Mouse (Mus musculus): ENCODE data around the gene Snrnp70. TPM values are rescaled to one million over a fixed set of nuclear protein-coding genes. Genes with fewer than 3 reads are reported as not detected.

Gene Snrnp70
- total and polyA plus RNA-seq, 3 experiments: 182 to 457 (median 197) TPM

DNA sequence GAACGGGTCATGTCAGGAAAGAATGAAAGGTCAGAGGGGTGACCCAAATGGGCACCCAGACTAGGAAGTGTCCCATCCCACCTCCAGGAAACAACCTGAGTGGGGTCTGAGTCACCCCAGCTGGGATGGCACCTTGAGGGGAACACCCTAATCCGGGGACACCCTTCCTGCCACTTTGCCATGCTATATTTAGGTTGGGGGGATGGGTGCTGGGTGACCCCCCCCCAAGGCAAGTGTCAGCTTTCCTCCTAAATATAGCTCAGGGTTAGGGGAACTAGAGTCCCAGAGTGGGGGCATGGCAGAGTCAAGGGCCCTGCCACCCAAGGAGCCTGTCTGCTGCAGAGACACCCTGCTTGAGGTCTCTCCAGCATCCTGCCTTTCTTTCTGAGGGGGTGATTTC, 16.9 kb upstream of the Snrnp70 start:
- dilution Hi-C loops (cut with MboI; ENCODE audit: extremely low pct_ligation_motif_present, extremely low pct_unique_long_range_greater_than_20kb, low sequenced_read_pairs): no loop called here
- H3K27me3 ChIP-seq (replicated peaks): peaks cover 57% of the 10 kb centered on the region

DNA sequence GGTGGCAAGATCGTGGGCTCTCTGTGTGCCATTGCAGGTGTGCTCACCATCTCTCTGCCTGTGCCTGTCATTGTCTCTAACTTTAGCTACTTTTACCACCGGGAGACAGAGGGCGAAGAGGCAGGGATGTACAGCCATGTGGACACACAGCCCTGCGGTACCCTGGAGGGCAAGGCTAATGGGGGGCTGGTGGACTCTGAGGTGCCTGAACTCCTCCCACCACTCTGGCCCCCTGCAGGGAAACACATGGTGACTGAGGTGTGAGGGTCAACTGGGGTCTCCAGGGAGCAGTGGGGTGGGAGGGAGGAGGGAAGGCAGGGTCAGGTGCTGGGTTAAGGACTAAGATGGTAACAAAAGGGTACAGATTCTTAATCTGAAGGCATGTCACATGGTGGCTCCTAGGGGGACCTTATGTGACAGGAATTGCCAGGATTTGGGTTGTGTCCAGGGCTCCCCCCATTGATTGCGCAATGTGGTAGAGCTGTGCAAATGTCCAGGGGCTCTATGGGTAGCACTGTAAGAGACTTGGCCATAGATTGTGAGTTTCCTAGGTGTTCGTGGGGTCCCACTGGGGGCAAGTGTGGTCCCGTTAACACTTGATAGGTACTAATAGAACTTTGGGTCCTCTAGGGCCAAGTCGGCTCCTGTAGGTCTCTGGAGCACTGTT, 14.1 kb upstream of the Snrnp70 start:
- H3K4me3 ChIP-seq (replicated peaks in 1 of 3; ENCODE audit: low read depth in 2 of 3, low read length in 2 of 3, poor library complexity in 1 of 3): no peak overlapping the region
- peaks cover 12% of the 10 kb centered on the region for H3K9me3 ChIP-seq (replicated peaks; ENCODE audit: low read length)
- H3K27ac ChIP-seq (ENCODE audit: insufficient read depth, low read depth): no peak overlapping the region
- H3K4me1 ChIP-seq (ENCODE audit: control insufficient read depth in 1 of 2, insufficient read depth in 2 of 2): peaks cover 4 to 26% of the 10 kb centered on the region in 2 experiments; a peak in 2 of 4 replicates
- H3K27me3 ChIP-seq (replicated peaks): peaks cover 78% of the 10 kb centered on the region
- TF ChIP-seq MAFK (IDR thresholded peaks at IDR 0.05; ENCODE audit: insufficient replicate concordance, low read length) (no peak), UBTF (IDR thresholded peaks at IDR 0.05; ENCODE audit: low read depth, low read length) (no peak), MYC (IDR thresholded peaks at IDR 0.05; ENCODE audit: low read depth, low read length) (no peak), SIN3A (IDR thresholded peaks at IDR 0.05; ENCODE audit: low read length) (no peak), PAX5 (IDR thresholded peaks at IDR 0.05; ENCODE audit: low read length) (no peak), USF2 (conservative IDR thresholded peaks at IDR 0.05; ENCODE audit: low read depth, low read length) (no peak), RCOR1 (conservative IDR thresholded peaks at IDR 0.05; ENCODE audit: low read depth, low read length) (no peak), MAZ (IDR thresholded peaks at IDR 0.05; ENCODE audit: low read depth, low read length) (no peak), NRF1 (IDR thresholded peaks at IDR 0.05; ENCODE audit: low read depth, low read length) (no peak), ZC3H11A (IDR thresholded peaks at IDR 0.05; ENCODE audit: low read depth, low read length) (no peak), TCF12 (IDR thresholded peaks at IDR 0.05; ENCODE audit: low read depth, low read length) (no peak), ELF1 (IDR thresholded peaks at IDR 0.05; ENCODE audit: low read depth, low read length) (no peak), CHD1 (IDR thresholded peaks at IDR 0.05; ENCODE audit: low read depth, low read length) (no peak), E2F4 (IDR thresholded peaks at IDR 0.05; ENCODE audit: insufficient replicate concordance, low read depth, low read length) (no peak), RAD21 (IDR thresholded peaks at IDR 0.05; ENCODE audit: low read depth, low read length) (no peak), HCFC1 (IDR thresholded peaks at IDR 0.05; ENCODE audit: low read depth, low read length) (no peak), MXI1 (IDR thresholded peaks at IDR 0.05; ENCODE audit: low read depth, low read length) (no peak), TBP (conservative IDR thresholded peaks at IDR 0.05; ENCODE audit: low read depth, low read length) (no peak), IRF4 (IDR thresholded peaks at IDR 0.05; ENCODE audit: low read depth, low read length) (no peak)
- H3K36me3 ChIP-seq (replicated peaks in 1 of 2; ENCODE audit: control insufficient read depth in 1 of 2, insufficient read depth in 1 of 2, low read length in 1 of 2): peaks cover 0 to 4% of the 10 kb centered on the region in 2 experiments
- H3K9ac ChIP-seq (ENCODE audit: insufficient read depth, low read depth): no peak overlapping the region
- in situ Hi-C loops (cut with MboI; ENCODE audit: low pct_ligation_motif_present, low pct_unique_long_range_greater_than_20kb, low sequenced_read_pairs): no loop called here
- H3K4me2 ChIP-seq (ENCODE audit: insufficient read depth, low read depth, poor library complexity, severe bottlenecking): no peak overlapping the region
- no peak for DNase-seq (ENCODE audit: extremely low read depth)
- no peaks in the 10 kb centered on the region for H3K79me2 ChIP-seq (replicated peaks; ENCODE audit: control insufficient read depth, extremely low read depth, insufficient read depth, poor library complexity, severe bottlenecking)
- dilution Hi-C loops (cut with MboI; ENCODE audit: extremely low pct_ligation_motif_present, extremely low pct_unique_long_range_greater_than_20kb, low sequenced_read_pairs): no loop called here

More for the DNA sequence above, 16.9 kb upstream of the Snrnp70 start:
- Histone ChIP-seq H3K4me2 (ENCODE audit: insufficient read depth, low read depth, poor library complexity, severe bottlenecking) (no peak overlapping the region), H3K4me3 (replicated peaks in 1 of 3; ENCODE audit: low read depth in 2 of 3, low read length in 2 of 3, poor library complexity in 1 of 3) (no peak overlapping the region), H3K4me1 (ENCODE audit: control insufficient read depth in 1 of 2, insufficient read depth in 2 of 2) (peaks cover 4 to 17% of the 10 kb centered on the region in 2 experiments; a peak in 2 of 4 replicates), H3K27ac (ENCODE audit: insufficient read depth, low read depth) (no peak overlapping the region), H3K9me3 (replicated peaks; ENCODE audit: low read length) (peaks cover 3% of the 10 kb centered on the region), H3K36me3 (replicated peaks in 1 of 2; ENCODE audit: control insufficient read depth in 1 of 2, insufficient read depth in 1 of 2, low read length in 1 of 2) (peaks cover 0 to 4% of the 10 kb centered on the region in 2 experiments), H3K79me2 (replicated peaks; ENCODE audit: control insufficient read depth, extremely low read depth, insufficient read depth, poor library complexity, severe bottlenecking) (no peaks in the 10 kb centered on the region), H3K9ac (ENCODE audit: insufficient read depth, low read depth) (no peak overlapping the region)
- no peak for TF ChIP-seq RCOR1 (conservative IDR thresholded peaks at IDR 0.05; ENCODE audit: low read depth, low read length)
- no peak for TF ChIP-seq RAD21 (IDR thresholded peaks at IDR 0.05; ENCODE audit: low read depth, low read length)
- TF ChIP-seq ELF1 (IDR thresholded peaks at IDR 0.05; ENCODE audit: low read depth, low read length): no peak
- no peak for TF ChIP-seq CHD1 (IDR thresholded peaks at IDR 0.05; ENCODE audit: low read depth, low read length)
- no peak for TF ChIP-seq MYC (IDR thresholded peaks at IDR 0.05; ENCODE audit: low read depth, low read length)
- TF ChIP-seq EP300 (IDR thresholded peaks at IDR 0.05; ENCODE audit: low read length): no peak
- TF ChIP-seq SIN3A (IDR thresholded peaks at IDR 0.05; ENCODE audit: low read length): no peak
- no peak for DNase-seq (ENCODE audit: extremely low read depth)
- in situ Hi-C loops (cut with MboI; ENCODE audit: low pct_ligation_motif_present, low pct_unique_long_range_greater_than_20kb, low sequenced_read_pairs): no loop called here
